Mouse (Mus musculus): Measurements from ENCODE around the gene Gm6034. TPM values are rescaled to one million over a fixed set of nuclear protein-coding genes. Genes with fewer than 3 reads are reported as not detected.

Gene Gm6034
- total and polyA plus RNA-seq, 3 experiments, result 0.42 to 2.1 (median 1.1) TPM

DNA sequence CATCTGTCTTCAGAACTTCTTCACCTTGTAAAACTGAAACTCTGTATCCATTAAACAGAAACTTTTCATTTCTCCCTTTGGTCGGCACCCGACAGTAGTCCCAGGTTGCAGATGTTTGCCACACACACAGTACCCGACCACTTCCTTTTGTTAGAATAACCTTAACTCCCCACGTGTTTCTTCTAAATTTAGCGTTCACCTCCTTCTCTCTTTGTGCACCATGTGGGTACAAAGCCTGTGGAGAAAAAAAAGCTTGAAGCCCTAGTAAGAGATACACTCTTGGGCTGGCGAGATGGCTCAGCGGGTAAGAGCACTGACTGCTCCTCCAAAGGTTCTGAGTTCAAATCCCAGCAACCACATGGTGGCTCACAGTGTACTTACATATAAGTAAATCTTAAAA lies 43.4 kb upstream of the Gm6034 start:
- in situ Hi-C loops (cut with MboI; ENCODE audit: low pct_ligation_motif_present, low pct_unique_long_range_greater_than_20kb, low sequenced_read_pairs) (no loop called here), dilution Hi-C loops (cut with MboI; ENCODE audit: extremely low pct_ligation_motif_present, extremely low pct_unique_long_range_greater_than_20kb, low sequenced_read_pairs) (no loop called here)
- H3K4me2 ChIP-seq (ENCODE audit: insufficient read depth, low read depth, poor library complexity, severe bottlenecking), result no peak overlapping the region
- TF ChIP-seq ZKSCAN1 (IDR thresholded peaks at IDR 0.05; ENCODE audit: borderline replicate concordance, low read depth, low read length) (no peak), USF1 (IDR thresholded peaks at IDR 0.05; ENCODE audit: low read depth, low read length) (no peak), IRF4 (IDR thresholded peaks at IDR 0.05; ENCODE audit: low read depth, low read length) (peak; percentile 88), JUND (conservative IDR thresholded peaks at IDR 0.05; ENCODE audit: low read depth, low read length) (peak; percentile 57; the same call in 1 of the 2 replicates), MAX (IDR thresholded peaks at IDR 0.05; ENCODE audit: low read length) (peak; percentile 70; the same call in 1 of the 2 replicates), KAT2A (IDR thresholded peaks at IDR 0.05; ENCODE audit: insufficient replicate concordance, low read length) (no peak), POLR2AphosphoS2 (IDR thresholded peaks at IDR 0.05; ENCODE audit: low read depth, low read length) (no peak), MXI1 (IDR thresholded peaks at IDR 0.05; ENCODE audit: low read depth, low read length) (peak; percentile 79; the same call in 1 of the 2 replicates), UBTF (IDR thresholded peaks at IDR 0.05; ENCODE audit: low read depth, low read length) (no peak), JUN (IDR thresholded peaks at IDR 0.05; ENCODE audit: insufficient read depth, low read depth, low read length) (no peak; the same call in 1 of the 2 replicates), PAX5 (IDR thresholded peaks at IDR 0.05; ENCODE audit: low read length) (no peak), ZMIZ1 (IDR thresholded peaks at IDR 0.05; ENCODE audit: low read depth, low read length) (no peak), SMC3 (IDR thresholded peaks at IDR 0.05; ENCODE audit: low read depth, low read length) (no peak), ZC3H11A (IDR thresholded peaks at IDR 0.05; ENCODE audit: low read depth, low read length) (no peak), RAD21 (IDR thresholded peaks at IDR 0.05; ENCODE audit: low read depth, low read length) (no peak; the same call in 1 of the 2 replicates), MAFK (IDR thresholded peaks at IDR 0.05; ENCODE audit: insufficient replicate concordance, low read length) (0 out of 2 replicates have a peak, but pooled peaks have one; percentile 45), GABPA (IDR thresholded peaks at IDR 0.05; ENCODE audit: insufficient replicate concordance, low read depth, low read length) (no peak), POLR2A (IDR thresholded peaks at IDR 0.05; ENCODE audit: low read depth, low read length) (no peak), HCFC1 (IDR thresholded peaks at IDR 0.05; ENCODE audit: low read depth, low read length) (no peak), MYC (IDR thresholded peaks at IDR 0.05; ENCODE audit: low read depth, low read length) (peak; percentile 80; the same call in 1 of the 2 replicates), RCOR1 (conservative IDR thresholded peaks at IDR 0.05; ENCODE audit: low read depth, low read length) (no peak), ZNF384 (IDR thresholded peaks at IDR 0.05; ENCODE audit: low read depth, low read length) (peak; percentile 85), USF2 (conservative IDR thresholded peaks at IDR 0.05; ENCODE audit: low read depth, low read length) (no peak), ELF1 (IDR thresholded peaks at IDR 0.05; ENCODE audit: low read depth, low read length) (no peak), NELFE (IDR thresholded peaks at IDR 0.05; ENCODE audit: low read depth, low read length) (no peak), SIN3A (IDR thresholded peaks at IDR 0.05; ENCODE audit: low read length) (peak; percentile 82; the same call in 1 of the 2 replicates), MAZ (IDR thresholded peaks at IDR 0.05; ENCODE audit: low read depth, low read length) (no peak), E2F4 (IDR thresholded peaks at IDR 0.05; ENCODE audit: insufficient replicate concordance, low read depth, low read length) (no peak), CHD2 (IDR thresholded peaks at IDR 0.05; ENCODE audit: low read length) (no peak), BHLHE40 (IDR thresholded peaks at IDR 0.05; ENCODE audit: low read depth, low read length) (peak; percentile 80), MEF2A (IDR thresholded peaks at IDR 0.05; ENCODE audit: borderline replicate concordance, low read depth, low read length) (peak; percentile 91), NRF1 (IDR thresholded peaks at IDR 0.05; ENCODE audit: low read depth, low read length) (no peak), ETS1 (conservative IDR thresholded peaks at IDR 0.05; ENCODE audit: low read depth, low read length) (peak; percentile 92), TBP (conservative IDR thresholded peaks at IDR 0.05; ENCODE audit: low read depth, low read length) (peak; percentile 92), EP300 (IDR thresholded peaks at IDR 0.05; ENCODE audit: low read length) (peak; percentile 89), CTCF (conservative IDR thresholded peaks at IDR 0.05 in 1 of 2, IDR thresholded peaks at IDR 0.05 in 1 of 2; ENCODE audit: low read depth in 2 of 2, low read length in 2 of 2) (no peak; a peak in 1 of 4 replicates), TCF12 (IDR thresholded peaks at IDR 0.05; ENCODE audit: low read depth, low read length) (peak; percentile 88), CHD1 (IDR thresholded peaks at IDR 0.05; ENCODE audit: low read depth, low read length) (no peak)
- peaks cover 57% of the 10 kb centered on the region for H3K79me2 ChIP-seq (replicated peaks; ENCODE audit: control insufficient read depth, extremely low read depth, insufficient read depth, poor library complexity, severe bottlenecking)
- peaks cover 7 to 35% of the 10 kb centered on the region in 2 experiments; a peak in 2 of 4 replicates for H3K4me1 ChIP-seq (ENCODE audit: control insufficient read depth in 1 of 2, insufficient read depth in 2 of 2)
- no peak overlapping the region for H3K9ac ChIP-seq (ENCODE audit: insufficient read depth, low read depth)
- H3K36me3 ChIP-seq (replicated peaks in 1 of 2; ENCODE audit: control insufficient read depth in 1 of 2, insufficient read depth in 1 of 2, low read length in 1 of 2), result peaks cover 11 to 21% of the 10 kb centered on the region in 2 experiments
- peak overlapping the region; percentile 61; the same call in 1 of the 2 replicates for H3K27ac ChIP-seq (ENCODE audit: insufficient read depth, low read depth)
- peaks cover 20% of the 10 kb centered on the region for H3K9me3 ChIP-seq (replicated peaks; ENCODE audit: low read length)
- H3K4me3 ChIP-seq (replicated peaks in 1 of 3; ENCODE audit: low read depth in 2 of 3, low read length in 2 of 3, poor library complexity in 1 of 3), result peak overlapping the region in 1 of 3 experiments; percentile 16
- no peaks in the 10 kb centered on the region for H3K27me3 ChIP-seq (replicated peaks)
- peak; percentile 85 for DNase-seq (ENCODE audit: extremely low read depth)
